9 mouse cellular contexts compared by ENCODE assay signal in genomic region chr11:86894171-86894577, GRCm38 (mm10).
DNase-seq lines count a peak whose midpoint lies in the region; ATAC-seq and TF ChIP-seq lines count a peak whose summit lies in the region.
"Had no signal": no experiment of that assay in that cellular context is flagged by ENCODE, and none has a peak within 500 bp of the region (broad histone marks: within the 10 kb centered on the region; RNA-seq: fewer than 3 reads in every experiment).

No protein-coding gene starts in this region.

- peak; percentile 80 for DNase-seq in CD4-positive, CD25-positive, alpha-beta regulatory T cell, adult 2 months (ENCODE audit: low read depth, low spot score)
- DNase-seq in fibroblast of lung, adult 2 months (ENCODE audit: low read depth) = peak; percentile 85
- DNase-seq in kidney, postnatal 14 days = peak; percentile 87
- peak; percentile 47 for DNase-seq in liver, embryonic 13.5 days
- peak; percentile 84 for DNase-seq in stomach, postnatal 0 days (ENCODE audit: low spot score)

- H3K36me3 ChIP-seq in heart, embryonic 15.5 days = no peaks in the 10 kb centered on the region
- no peaks in the 10 kb centered on the region for H3K36me3 ChIP-seq in liver, embryonic 13.5 days
- no peaks in the 10 kb centered on the region for H3K36me3 ChIP-seq in neural tube, embryonic 12.5 days
- H3K36me3 ChIP-seq in stomach, postnatal 0 days (ENCODE audit: control insufficient read depth, insufficient read depth, low read length) = no peaks in the 10 kb centered on the region

- H3K9me3 ChIP-seq in heart, embryonic 15.5 days (replicated peaks) = no peaks in the 10 kb centered on the region
- H3K9me3 ChIP-seq in liver, embryonic 13.5 days (replicated peaks) = no peaks in the 10 kb centered on the region
- no peaks in the 10 kb centered on the region for H3K9me3 ChIP-seq in neural tube, embryonic 12.5 days
- H3K9me3 ChIP-seq in stomach, postnatal 0 days (ENCODE audit: control insufficient read depth, low read length) = no peaks in the 10 kb centered on the region

- peak; percentile 49 for ATAC-seq in heart, embryonic 15.5 days (replicated peaks; ENCODE audit: insufficient number of reproducible peaks, insufficient read depth, low FRiP score, low read depth)
- ATAC-seq in liver, embryonic 13.5 days (ENCODE audit: low read depth) = peak; percentile 31; the same call in 1 of the 2 replicates
- no peak for ATAC-seq in neural tube, embryonic 12.5 days (ENCODE audit: low FRiP score, low read depth)
- ATAC-seq in stomach, postnatal 0 days (ENCODE audit: low FRiP score, low TSS enrichment) = peak; percentile 84

- H3K4me2 ChIP-seq in heart, embryonic 15.5 days = peak overlapping the region; percentile 59
- peak overlapping the region; percentile 53 for H3K4me2 ChIP-seq in liver, embryonic 13.5 days
- H3K4me2 ChIP-seq in neural tube, embryonic 12.5 days (replicated peaks) = peak overlapping the region; percentile 68
- H3K4me2 ChIP-seq in stomach, postnatal 0 days (replicated peaks; ENCODE audit: low read depth) = peak overlapping the region; percentile 53

- TF ChIP-seq EP300 in stomach, postnatal 0 days (optimal IDR thresholded peaks at IDR 0.05) = no peak

- peak overlapping the region; percentile 41 for H3K9ac ChIP-seq in heart, embryonic 15.5 days
- no peak overlapping the region; the same call in 1 of the 2 replicates for H3K9ac ChIP-seq in liver, embryonic 13.5 days
- peak overlapping the region; percentile 38; the same call in 1 of the 2 replicates for H3K9ac ChIP-seq in neural tube, embryonic 12.5 days
- H3K9ac ChIP-seq in stomach, postnatal 0 days (ENCODE audit: low read length) = peak overlapping the region; percentile 48; the same call in 1 of the 2 replicates

- WGBS in heart, embryonic 15.5 days = 6% methylated on average over 19 of the region's 19 CpGs
- WGBS in liver, embryonic 13.5 days (ENCODE audit: insufficient replicate concordance) = 7% methylated on average over 19 of the region's 19 CpGs
- WGBS in neural tube, embryonic 12.5 days = 9% methylated on average over 19 of the region's 19 CpGs
- WGBS in stomach, postnatal 0 days = 6% methylated on average over 19 of the region's 19 CpGs

- H3K27me3 ChIP-seq in heart, embryonic 15.5 days = no peaks in the 10 kb centered on the region
- no peaks in the 10 kb centered on the region for H3K27me3 ChIP-seq in liver, embryonic 13.5 days
- no peaks in the 10 kb centered on the region; the same call in 1 of the 2 replicates for H3K27me3 ChIP-seq in neural tube, embryonic 12.5 days (replicated peaks)
- no peaks in the 10 kb centered on the region for H3K27me3 ChIP-seq in stomach, postnatal 0 days (ENCODE audit: control insufficient read depth, insufficient read depth, low read length)

- H3K4me3 ChIP-seq in brown adipose tissue, adult 24 weeks (ENCODE audit: insufficient read depth, low read depth, low read length) = peak overlapping the region; percentile 34; the same call in 1 of the 2 replicates
- peak overlapping the region; percentile 39 for H3K4me3 ChIP-seq in heart, embryonic 15.5 days
- 0 out of 2 replicates have a peak overlapping the region, but pooled peaks have one; percentile 7 for H3K4me3 ChIP-seq in liver, embryonic 13.5 days (replicated peaks)
- peak overlapping the region; percentile 27 for H3K4me3 ChIP-seq in neural tube, embryonic 12.5 days
- H3K4me3 ChIP-seq in stomach, postnatal 0 days (ENCODE audit: low read depth, low read length) = peak overlapping the region; percentile 27; the same call in 1 of the 2 replicates
- H3K4me3 ChIP-seq: erythroblast, embryonic 14.5 days had no signal

- H3K27ac ChIP-seq in brown adipose tissue, adult 24 weeks (replicated peaks; ENCODE audit: low read depth, low read length) = no peak overlapping the region
- peak overlapping the region; percentile 93 for H3K27ac ChIP-seq in heart, embryonic 15.5 days
- H3K27ac ChIP-seq in liver, embryonic 13.5 days = no peak overlapping the region
- no peak overlapping the region for H3K27ac ChIP-seq in neural tube, embryonic 12.5 days
- H3K27ac ChIP-seq in stomach, postnatal 0 days (replicated peaks) = no peak overlapping the region

- no peaks in the 10 kb centered on the region; the same call in 1 of the 2 replicates for H3K4me1 ChIP-seq in brown adipose tissue, adult 24 weeks (ENCODE audit: control insufficient read depth, insufficient read depth, insufficient read length, low read length)
- peaks cover 51% of the 10 kb centered on the region for H3K4me1 ChIP-seq in heart, embryonic 15.5 days (replicated peaks)
- peaks cover 12% of the 10 kb centered on the region; the same call in 1 of the 2 replicates for H3K4me1 ChIP-seq in liver, embryonic 13.5 days (replicated peaks)
- peaks cover 15% of the 10 kb centered on the region for H3K4me1 ChIP-seq in neural tube, embryonic 12.5 days
- no peaks in the 10 kb centered on the region for H3K4me1 ChIP-seq in stomach, postnatal 0 days (replicated peaks; ENCODE audit: control insufficient read depth, insufficient read depth)

- peak; percentile 97 for TF ChIP-seq CTCF in stomach, postnatal 0 days (IDR thresholded peaks at IDR 0.05; ENCODE audit: low read depth)
